Mouse (Mus musculus) natural killer cell, adult 2 months (primary cell): Measurements from ENCODE around the gene Olfr643.
"Not testable (repeated sequence)": the region's sequence is repeated elsewhere in the genome, so short reads cannot be mapped to it uniquely, and the experiment has no call there.

Experiments
- DNase-seq, 2 experiments: peaks; one replicate each; pipeline ENCODE4 v3.0.0; 2022; ENCODE audit warnings: low spot score in 2 of 2

The Olfr643 gene

GRCm38 (mm10) chr7:104018953-104019352 is 118.3 kb downstream of the Olfr643 start:
- DNase-seq, result no peak

- no peak for DNase-seq
Observed at GRCm38 (mm10) chr7:104017203-104017602, 120.0 kb downstream of the Olfr643 start, which contains the start of gene Olfr639. Gene Olfr639, minus strand, starts transcription at chr7:104017303.

- no peak for DNase-seq
Observed at GRCm38 (mm10) chr7:103999124-103999523, 138.1 kb downstream of the Olfr643 start.

- no peak for DNase-seq
Observed at GRCm38 (mm10) chr7:103998446-103998845, 138.8 kb downstream of the Olfr643 start, which contains the start of gene Olfr638. Gene Olfr638, plus strand, starts transcription at chr7:103998746.

GRCm38 (mm10) chr7:103971782-103972181 is 165.4 kb downstream of the Olfr643 start:
- no peak for DNase-seq

GRCm38 (mm10) chr7:103970852-103971251 is 166.4 kb downstream of the Olfr643 start, which contains the start of gene Olfr635:
Gene Olfr635, plus strand, starts transcription at chr7:103971152.
- no peak for DNase-seq

- not testable (repeated sequence) for DNase-seq
Observed at GRCm38 (mm10) chr7:103966873-103967272, 170.3 kb downstream of the Olfr643 start.
